ENCODE assay signal across 8 mouse cellular contexts in genomic region chr13:43503395-43503850, GRCm38 (mm10). TPM values are rescaled to one million over a fixed set of nuclear protein-coding genes. Genes with fewer than 3 reads are reported as not detected.
A peak's percentile ranks its signal among the peaks of the same experiment; 100 is the strongest.
DNase-seq lines count a peak whose midpoint lies in the region; ATAC-seq lines count a peak whose summit lies in the region.

No protein-coding gene starts in this region.

- no peaks in the 10 kb centered on the region for H3K9me3 ChIP-seq in embryonic facial prominence, embryonic 14.5 days (ENCODE audit: control insufficient read depth, low read length)
- H3K9me3 ChIP-seq in hindbrain, embryonic 14.5 days (ENCODE audit: control insufficient read depth, low read length): no peaks in the 10 kb centered on the region
- H3K9me3 ChIP-seq in midbrain, embryonic 15.5 days: no peaks in the 10 kb centered on the region

- H3K9ac ChIP-seq in embryonic facial prominence, embryonic 14.5 days (ENCODE audit: low read depth, low read length): peak overlapping the region; percentile 44
- H3K9ac ChIP-seq in hindbrain, embryonic 14.5 days: peak overlapping the region; percentile 56
- peak overlapping the region; percentile 7; the same call in 1 of the 2 replicates for H3K9ac ChIP-seq in midbrain, embryonic 15.5 days

- no peaks in the 10 kb centered on the region for H3K27me3 ChIP-seq in embryonic facial prominence, embryonic 14.5 days (replicated peaks; ENCODE audit: control insufficient read depth, insufficient read depth, low read length)
- H3K27me3 ChIP-seq in hindbrain, embryonic 14.5 days (ENCODE audit: control insufficient read depth, insufficient read depth, low read length): no peaks in the 10 kb centered on the region
- H3K27me3 ChIP-seq in midbrain, embryonic 15.5 days (replicated peaks): no peaks in the 10 kb centered on the region

- peak overlapping the region; percentile 31 for H3K4me3 ChIP-seq in embryonic facial prominence, embryonic 14.5 days (ENCODE audit: low read depth, low read length)
- peak overlapping the region; percentile 21 for H3K4me3 ChIP-seq in hindbrain, embryonic 14.5 days (replicated peaks; ENCODE audit: low read length)
- peak overlapping the region; percentile 8 for H3K4me3 ChIP-seq in midbrain, embryonic 15.5 days

- peak overlapping the region; percentile 53 for H3K4me2 ChIP-seq in embryonic facial prominence, embryonic 14.5 days (ENCODE audit: low read depth, low read length)
- H3K4me2 ChIP-seq in hindbrain, embryonic 14.5 days (replicated peaks): peak overlapping the region; percentile 55
- H3K4me2 ChIP-seq in midbrain, embryonic 15.5 days: peak overlapping the region; percentile 41

- H3K36me3 ChIP-seq in embryonic facial prominence, embryonic 14.5 days (ENCODE audit: control insufficient read depth, insufficient read depth, low read length): no peaks in the 10 kb centered on the region
- no peaks in the 10 kb centered on the region for H3K36me3 ChIP-seq in hindbrain, embryonic 14.5 days (replicated peaks; ENCODE audit: control insufficient read depth, insufficient read depth)
- no peaks in the 10 kb centered on the region for H3K36me3 ChIP-seq in midbrain, embryonic 15.5 days (replicated peaks)

- H3K4me1 ChIP-seq in embryonic facial prominence, embryonic 14.5 days (ENCODE audit: control insufficient read depth, insufficient read depth, low read length): peaks cover 8% of the 10 kb centered on the region; the same call in 1 of the 2 replicates
- peaks cover 15% of the 10 kb centered on the region for H3K4me1 ChIP-seq in hindbrain, embryonic 14.5 days (replicated peaks; ENCODE audit: control insufficient read depth, insufficient read depth, low read length)
- H3K4me1 ChIP-seq in midbrain, embryonic 15.5 days: peaks cover 15% of the 10 kb centered on the region

- DNase-seq in right cerebral cortex, postnatal 10 days (ENCODE audit: low spot score in 2 of 2): peak; percentile 35 to 54
- DNase-seq in right cerebral cortex, postnatal 25 days: no peak
- peak; percentile 89 for DNase-seq in embryonic facial prominence, embryonic 14.5 days (ENCODE audit: low spot score)
- DNase-seq in hindbrain, embryonic 14.5 days (ENCODE audit: low spot score): peak; percentile 64
- DNase-seq in liver (peak; percentile 34), adipocyte (ENCODE audit: low spot score) (no peak)
- DNase-seq in thymus, postnatal 14 days: peak; percentile 60

- WGBS in embryonic facial prominence, embryonic 14.5 days: 1% methylated on average over 19 of the region's 19 CpGs
- WGBS in hindbrain, embryonic 14.5 days: under 1% methylated on average over 19 of the region's 19 CpGs
- WGBS in midbrain, embryonic 15.5 days: 0% methylated on average over 19 of the region's 19 CpGs

- peak; percentile 87 for ATAC-seq in embryonic facial prominence, embryonic 14.5 days (ENCODE audit: low read depth)
- ATAC-seq in hindbrain, embryonic 14.5 days (ENCODE audit: low FRiP score): peak; percentile 62; the same call in 1 of the 2 replicates
- ATAC-seq in midbrain, embryonic 15.5 days (replicated peaks): peak; percentile 67

- H3K27ac ChIP-seq in embryonic facial prominence, embryonic 14.5 days (replicated peaks; ENCODE audit: low read depth, low read length): no peak overlapping the region; the same call in 1 of the 2 replicates
- peak overlapping the region; percentile 89 for H3K27ac ChIP-seq in hindbrain, embryonic 14.5 days
- H3K27ac ChIP-seq in midbrain, embryonic 15.5 days: peak overlapping the region; percentile 60

RNA-seq across cellular contexts. Expression of gene Ranbp9, which starts 22.3 kb away (rescaled TPM):
- polyA plus RNA-seq in embryonic facial prominence, embryonic 14.5 days (2014; fragmentation: Nextera tagmentation; extraction: Ambion mirVana): 11.2 and 13.6 TPM in 2 replicates
- polyA plus RNA-seq in hindbrain, embryonic 14.5 days (2014; fragmentation: Nextera tagmentation; extraction: Ambion mirVana): 14.8 and 16.8 TPM in 2 replicates
- polyA plus RNA-seq in midbrain, embryonic 15.5 days (2015; fragmentation: Nextera tagmentation; extraction: Ambion mirVana): 11.5 and 13.3 TPM in 2 replicates

RNA-seq across cellular contexts. Expression of gene Mcur1, which starts 56.6 kb away (rescaled TPM):
- 14.5 and 15.5 TPM in 2 replicates for polyA plus RNA-seq in embryonic facial prominence, embryonic 14.5 days (2014; fragmentation: Nextera tagmentation; extraction: Ambion mirVana)
- polyA plus RNA-seq in hindbrain, embryonic 14.5 days (2014; fragmentation: Nextera tagmentation; extraction: Ambion mirVana): 8.6 and 9.5 TPM in 2 replicates
- 6.4 and 7.2 TPM in 2 replicates for polyA plus RNA-seq in midbrain, embryonic 15.5 days (2015; fragmentation: Nextera tagmentation; extraction: Ambion mirVana)

Comparison
In these comparisons a context has a peak if more than half of its experiments do, and no peak if none do; other contexts are left out.
1. DNase-seq: peak in right cerebral cortex, postnatal 10 days (2 of 2), embryonic facial prominence, embryonic 14.5 days (single experiment), hindbrain, embryonic 14.5 days (single experiment), liver (single experiment) and thymus, postnatal 14 days (single experiment); none in right cerebral cortex, postnatal 25 days (single experiment) and adipocyte (single experiment).
2. Peak in every context shown above with its lines, with median percentiles within 50 percentile points of each other: ATAC-seq, H3K4me2 ChIP-seq, H3K4me3 ChIP-seq and H3K9ac ChIP-seq.